Mouse (Mus musculus) hematopoietic multipotent progenitor cell, adult 10-12 weeks (in vitro differentiated cells): Measurements from ENCODE around the gene Dpagt1. TPM values are rescaled to one million over a fixed set of nuclear protein-coding genes. Genes with fewer than 3 reads are reported as not detected.

ENCODE experiments used
- polyA plus RNA-seq: library from polyadenylated mRNA; stranded (reverse); fragments of >175 nt; gene quantifications from 2 replicates; pipeline ENCODE4 v1.2.3, GENCODE M21; 2012; ENCODE audit warnings: low replicate concordance

The Dpagt1 gene
- polyA plus RNA-seq, result 6.6 and 8.5 TPM in 2 replicates

DNA sequence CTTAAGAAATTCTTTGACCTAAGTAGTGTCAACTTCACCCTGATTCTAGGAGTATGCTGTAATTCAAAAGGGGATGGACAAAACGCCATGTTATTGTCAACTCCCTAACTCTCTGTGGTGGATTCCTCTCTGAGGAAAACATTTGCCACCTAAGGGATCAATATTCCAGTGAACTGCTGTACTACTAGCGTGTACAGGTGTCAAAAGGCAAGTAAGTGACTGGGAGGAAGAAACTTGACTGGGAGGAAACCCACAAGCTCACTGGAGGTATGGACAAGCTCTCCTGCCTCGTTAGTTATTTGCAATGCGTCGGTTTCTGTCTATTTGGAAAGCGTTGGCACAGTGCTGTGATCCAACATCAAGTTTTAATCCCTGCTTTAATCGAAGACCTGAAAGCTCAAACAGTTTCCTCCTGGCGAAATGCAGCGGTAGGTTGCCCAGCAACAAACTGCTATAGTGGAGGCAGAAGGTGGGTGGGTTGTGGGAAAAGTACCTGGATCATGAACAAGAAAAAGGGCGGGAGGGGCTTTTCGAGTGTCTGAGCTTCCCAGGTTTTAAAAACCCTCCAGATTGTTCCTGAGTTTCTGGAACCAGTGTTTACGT, at the start of gene Dpagt1:
TSS of gene Dpagt1 (plus strand) at position 252 of the 603 bp plus-strand sequence.

GRCm38 (mm10) chr9:44288076-44288958, 37.5 kb upstream of the Dpagt1 start, which contains the start of gene Abcg4:
Abcg4 (minus strand) TSS chr9:44288615.

DNA sequence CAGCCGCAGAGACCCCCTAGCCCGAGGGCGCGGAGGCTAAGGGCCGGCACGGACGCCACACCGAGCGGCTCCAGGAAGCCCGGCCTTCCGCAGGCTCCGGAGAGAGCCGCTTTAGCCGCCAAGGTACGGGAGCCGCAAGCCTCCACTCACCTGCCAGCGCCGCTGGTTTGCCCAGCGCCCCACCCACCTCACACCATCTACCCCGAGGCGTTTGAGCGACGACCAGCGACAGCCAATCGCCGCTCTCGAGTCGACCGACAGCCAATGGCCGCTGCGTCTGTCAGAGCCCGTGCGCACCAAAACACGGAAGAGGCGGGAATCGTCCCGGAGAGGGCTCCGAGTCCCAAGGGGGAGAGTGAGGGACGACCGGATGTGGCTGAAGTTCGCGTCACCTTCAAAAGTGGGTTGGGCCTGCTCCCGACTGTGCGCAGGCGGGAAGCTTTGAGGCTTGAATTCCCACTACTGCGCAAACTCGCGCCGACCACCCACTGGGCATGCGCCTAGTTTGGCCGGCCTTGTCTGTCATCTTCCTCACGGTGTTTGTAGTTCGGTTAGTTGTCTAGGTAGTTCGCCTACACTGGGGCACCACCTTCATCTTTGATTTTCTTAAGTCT, 20.2 kb upstream of the Dpagt1 start, which contains the start of gene Hinfp:
TSS of gene Hinfp (minus strand) at position 206 of the 614 bp plus-strand sequence.

DNA sequence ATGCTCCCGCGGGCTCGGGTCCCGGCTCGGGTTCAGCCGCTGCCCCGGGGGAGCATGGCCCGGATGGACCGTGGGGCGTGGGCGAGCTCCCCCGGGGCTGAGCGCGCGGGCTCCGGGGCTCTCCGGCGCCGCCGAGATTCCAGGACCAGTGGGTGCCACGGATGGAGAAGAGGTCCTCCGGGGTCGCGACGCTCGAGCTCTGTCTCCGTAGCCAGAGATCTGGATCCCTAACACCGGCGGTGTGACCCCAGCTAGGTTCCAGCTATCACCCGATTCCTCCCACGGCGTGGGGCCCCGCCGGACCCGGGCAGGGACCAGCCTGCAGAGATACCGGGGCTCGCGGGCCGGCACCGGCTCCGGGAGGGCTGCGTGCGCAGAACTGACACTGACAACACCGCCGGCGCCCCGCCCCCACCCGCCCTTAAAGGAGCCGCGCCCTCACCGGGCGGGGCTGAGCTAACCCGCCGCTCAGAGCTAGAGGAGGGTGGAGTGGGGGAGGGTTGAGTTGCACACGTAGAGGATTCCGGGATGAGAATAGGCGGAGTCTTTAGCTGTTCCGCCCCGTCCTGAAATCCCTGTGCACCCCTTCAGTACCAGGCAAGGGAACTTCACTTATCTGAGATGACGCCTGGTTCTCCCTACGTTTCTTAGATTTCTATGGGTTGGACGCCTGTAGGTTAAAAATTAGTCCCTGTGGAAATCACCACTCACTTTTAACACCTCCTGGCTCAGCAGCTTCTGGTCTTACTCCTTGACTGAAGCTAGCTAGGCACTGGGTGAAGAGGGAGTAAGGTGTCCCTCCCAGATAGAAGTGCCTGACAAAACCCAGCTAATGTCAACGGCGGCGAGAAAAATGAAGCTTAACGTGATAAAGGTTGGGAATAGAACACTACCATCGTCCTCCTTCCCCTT, 5.7 kb upstream of the Dpagt1 start, which contains the start of gene C2cd2l:
TSS of gene C2cd2l (minus strand) at position 399 of the 912 bp plus-strand sequence.

DNA sequence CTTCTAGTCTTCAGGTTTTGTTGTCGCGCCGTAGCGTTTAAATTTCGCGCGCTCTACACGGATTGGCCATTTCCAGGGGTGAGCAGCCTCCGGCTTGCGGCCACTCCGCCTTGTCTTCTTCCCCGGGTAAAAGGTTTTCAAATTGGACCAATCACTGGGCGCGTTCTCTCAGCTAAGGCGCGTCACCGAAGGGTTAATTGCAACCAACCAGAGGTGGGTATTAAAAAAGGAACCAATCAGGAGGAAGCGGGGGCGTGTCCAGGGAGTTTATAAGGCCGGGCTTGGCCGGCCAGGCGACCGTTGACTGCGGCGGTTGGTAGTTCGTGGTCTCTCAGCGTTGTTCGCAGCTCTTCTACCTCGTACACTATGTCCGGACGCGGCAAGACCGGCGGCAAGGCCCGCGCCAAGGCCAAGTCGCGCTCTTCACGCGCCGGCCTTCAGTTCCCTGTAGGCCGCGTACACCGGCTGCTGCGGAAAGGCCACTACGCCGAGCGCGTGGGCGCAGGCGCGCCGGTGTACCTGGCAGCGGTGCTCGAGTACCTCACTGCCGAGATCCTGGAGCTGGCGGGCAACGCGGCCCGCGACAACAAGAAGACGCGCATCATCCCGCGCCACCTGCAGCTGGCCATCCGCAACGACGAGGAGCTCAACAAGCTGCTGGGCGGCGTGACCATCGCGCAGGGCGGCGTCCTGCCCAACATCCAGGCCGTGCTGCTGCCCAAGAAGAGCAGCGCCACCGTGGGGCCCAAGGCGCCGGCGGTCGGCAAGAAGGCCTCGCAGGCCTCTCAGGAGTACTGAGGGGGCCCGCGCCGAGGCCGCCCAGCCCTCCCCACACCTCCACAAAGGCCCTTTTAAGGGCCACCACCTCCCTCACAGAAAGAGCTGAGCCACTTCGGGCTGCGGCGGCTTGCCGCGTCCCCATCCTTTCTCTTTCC, 8.8 kb downstream of the Dpagt1 start, which contains the start of gene H2afx:
TSS of gene H2afx (plus strand) at position 299 of the 935 bp plus-strand sequence.

GRCm38 (mm10) chr9:44343781-44344421, 18.1 kb downstream of the Dpagt1 start, which contains the start of gene Hmbs:
Hmbs (minus strand) TSS chr9:44344228.

DNA sequence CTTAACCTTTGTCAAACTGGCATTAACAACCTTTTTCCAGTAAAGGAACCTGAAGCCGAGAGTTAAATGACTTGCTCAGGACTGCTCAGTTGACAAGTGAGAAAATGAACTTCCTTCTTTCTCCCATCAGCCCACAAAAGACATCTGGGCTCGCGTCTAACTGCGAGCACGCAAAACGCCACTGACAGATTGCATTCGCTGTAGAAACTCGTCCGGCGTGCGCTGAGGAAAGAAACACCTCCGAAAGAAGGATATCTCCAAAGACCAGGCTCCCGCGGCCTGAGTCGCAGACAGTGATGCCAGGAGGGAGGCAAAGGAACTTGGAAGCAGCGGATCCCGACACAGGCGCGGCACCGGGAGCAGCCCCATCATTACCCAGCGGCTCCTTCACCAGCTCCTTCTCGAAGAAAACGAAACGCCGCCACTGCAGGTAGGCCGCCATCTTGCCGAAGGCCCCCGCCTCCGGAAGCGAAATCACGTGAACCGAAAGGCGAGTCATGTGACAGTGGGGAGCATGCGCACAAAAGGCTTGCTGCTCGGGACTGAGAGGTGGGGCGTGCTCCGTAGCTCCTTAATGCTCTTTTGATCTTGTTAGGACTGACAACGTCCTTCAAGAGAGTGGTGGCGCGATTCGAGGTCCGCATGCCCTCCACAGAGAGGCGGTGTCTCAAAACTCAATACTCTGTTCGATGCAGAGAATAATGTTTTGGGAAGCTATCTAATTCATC, 35.5 kb downstream of the Dpagt1 start, which contains the start of gene Vps11:
TSS of gene Vps11 (minus strand) at position 481 of the 728 bp plus-strand sequence.

DNA sequence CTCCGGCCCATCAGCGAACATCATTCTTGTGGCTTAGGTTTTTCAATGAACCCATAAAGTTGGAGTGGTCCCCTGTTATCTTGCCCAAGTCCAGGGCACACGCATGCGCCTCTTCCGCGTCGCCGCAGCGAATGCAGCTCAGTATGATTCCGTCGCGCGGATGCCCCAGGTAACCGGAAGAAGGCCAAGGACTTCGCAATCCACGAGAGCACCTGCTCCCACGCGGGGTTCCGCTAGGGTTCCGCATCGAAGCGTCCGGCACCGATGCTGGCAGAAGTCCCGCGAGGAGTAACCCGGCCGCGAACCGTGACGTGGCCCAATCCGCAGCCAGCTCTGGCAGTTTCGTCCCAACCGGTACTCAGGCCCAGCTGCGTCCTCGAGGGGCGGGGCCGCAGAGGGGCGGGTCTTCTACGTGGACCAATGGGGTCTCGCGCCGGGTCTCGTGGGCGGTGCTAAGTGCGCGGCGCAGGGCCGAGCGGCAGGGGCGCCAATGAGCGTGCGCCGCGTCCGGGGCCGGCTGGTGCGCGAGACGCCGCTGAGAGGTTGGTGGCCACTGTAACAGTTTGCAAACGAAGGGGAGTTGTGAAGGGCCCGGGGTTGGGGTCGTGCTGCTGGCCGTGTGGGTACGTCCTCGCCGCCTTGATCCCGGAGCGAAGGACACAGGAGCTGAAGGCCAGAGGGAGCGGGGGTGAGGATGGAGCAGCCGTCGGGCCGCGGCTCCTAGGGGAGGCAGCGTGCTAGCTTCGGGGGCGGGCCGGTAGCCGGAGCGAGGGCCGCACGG, 53.4 kb downstream of the Dpagt1 start, which contains the start of gene Hyou1:
TSS of gene Hyou1 (plus strand) at position 437 of the 781 bp plus-strand sequence.

Other genes starting within 250 kb of the Dpagt1 start
- gene Mfrp, start 224.3 kb upstream of the Dpagt1 start, polyA plus RNA-seq, result not detected in 2 replicates
- gene C1qtnf5, start 218.8 kb upstream of the Dpagt1 start, polyA plus RNA-seq, result 0.13 TPM in 1 of 2 replicates, not detected in the other
- gene Gm49380, start 212.5 kb upstream of the Dpagt1 start, polyA plus RNA-seq, result not detected in 2 replicates
- 15.4 and 36.4 TPM in 2 replicates for gene Rnf26, start 212.5 kb upstream of the Dpagt1 start, polyA plus RNA-seq
- 2.2 and 2.4 TPM in 2 replicates for gene Mcam, start 191.6 kb upstream of the Dpagt1 start, polyA plus RNA-seq
- 24.4 and 63.9 TPM in 2 replicates for gene Cbl, start 92.0 kb upstream of the Dpagt1 start, polyA plus RNA-seq
- gene Ccdc153, start 85.3 kb upstream of the Dpagt1 start, polyA plus RNA-seq, result not detected in 2 replicates
- 0.12 TPM in 1 of 2 replicates, not detected in the other for gene Pdzd3, start 74.5 kb upstream of the Dpagt1 start, polyA plus RNA-seq
- gene Nlrx1, start 57.4 kb upstream of the Dpagt1 start, polyA plus RNA-seq, result 9.7 and 13.4 TPM in 2 replicates
- gene Abcg4, start 37.4 kb upstream of the Dpagt1 start, polyA plus RNA-seq, result 0.55 and 16.6 TPM in 2 replicates
- gene Hinfp, start 20.3 kb upstream of the Dpagt1 start, polyA plus RNA-seq, result 6.5 and 11.9 TPM in 2 replicates
- gene C2cd2l, start 5.7 kb upstream of the Dpagt1 start, polyA plus RNA-seq, result 71.2 and 157 TPM in 2 replicates
- 328 and 392 TPM in 2 replicates for gene H2afx, start 8.7 kb downstream of the Dpagt1 start, polyA plus RNA-seq
- 18.2 and 149 TPM in 2 replicates for gene Hmbs, start 18.2 kb downstream of the Dpagt1 start, polyA plus RNA-seq
- 16.2 and 21.1 TPM in 2 replicates for gene Vps11, start 35.7 kb downstream of the Dpagt1 start, polyA plus RNA-seq
- gene Hyou1, start 53.5 kb downstream of the Dpagt1 start, polyA plus RNA-seq, result 28.2 and 32.0 TPM in 2 replicates
- 8.0 and 12.1 TPM in 2 replicates for gene Slc37a4, start 70.8 kb downstream of the Dpagt1 start, polyA plus RNA-seq
- gene Rps25, start 81.1 kb downstream of the Dpagt1 start, polyA plus RNA-seq, result 96.1 and 158 TPM in 2 replicates
- 8.7 and 13.4 TPM in 2 replicates for gene Trappc4, start 81.6 kb downstream of the Dpagt1 start, polyA plus RNA-seq
- 18.4 and 42.8 TPM in 2 replicates for gene Ccdc84, start 92.5 kb downstream of the Dpagt1 start, polyA plus RNA-seq
- 0.65 and 3.6 TPM in 2 replicates for gene Foxr1, start 115.1 kb downstream of the Dpagt1 start, polyA plus RNA-seq
- not detected in 2 replicates for gene Upk2, start 129.0 kb downstream of the Dpagt1 start, polyA plus RNA-seq
- gene Bcl9l, start 156.8 kb downstream of the Dpagt1 start, polyA plus RNA-seq, result 168 and 344 TPM in 2 replicates
- 27.2 and 68.3 TPM in 2 replicates for gene Cxcr5, start 235.9 kb downstream of the Dpagt1 start, polyA plus RNA-seq